Mouse (Mus musculus) embryonic fibroblast, embryonic 13.5 days (primary cell): ENCODE results near the gene Letmd1. TPM values are rescaled to one million over a fixed set of nuclear protein-coding genes. Genes with fewer than 3 reads are reported as not detected.

Experiments used
- H3K27ac ChIP-seq: 2 replicates; pipeline ENCODE4 v1.5.1; 2012; ENCODE audit warnings: low read length, control low read depth, inconsistent platforms; ENCODE audit not compliant: insufficient read depth
- H3K4me1 ChIP-seq: 2 replicates; pipeline ENCODE4 v1.6.1; 2011; ENCODE audit warnings: low read length; ENCODE audit not compliant: control insufficient read depth, insufficient read depth
- H3K4me3 ChIP-seq: 2 replicates; pipeline ENCODE4 v1.5.1; 2011; ENCODE audit warnings: mild to moderate bottlenecking, control low read depth, low read length; ENCODE audit not compliant: insufficient read depth
- CTCF ChIP-seq: IDR thresholded peaks from 2 replicates; pipeline ENCODE4 v1.5.1; 2011; ENCODE audit warnings: mild to moderate bottlenecking, control low read depth, low read length, moderate library complexity, borderline replicate concordance; ENCODE audit not compliant: insufficient read depth
- POLR2A ChIP-seq: IDR thresholded peaks from 2 replicates; pipeline ENCODE4 v1.6.1; 2011; ENCODE audit warnings: low read depth, mild to moderate bottlenecking, control low read depth, low read length, moderate library complexity
- polyA plus RNA-seq: library from polyadenylated mRNA; stranded (reverse); fragments of >200 nt; gene quantifications from 2 replicates; pipeline ENCODE4 v1.2.4, GENCODE M21; 2011; ENCODE audit warnings: low read depth; ENCODE audit not compliant: missing spikeins, insufficient read length

Letmd1 gene
- polyA plus RNA-seq, 1 experiment: 27.4 TPM

DNA sequence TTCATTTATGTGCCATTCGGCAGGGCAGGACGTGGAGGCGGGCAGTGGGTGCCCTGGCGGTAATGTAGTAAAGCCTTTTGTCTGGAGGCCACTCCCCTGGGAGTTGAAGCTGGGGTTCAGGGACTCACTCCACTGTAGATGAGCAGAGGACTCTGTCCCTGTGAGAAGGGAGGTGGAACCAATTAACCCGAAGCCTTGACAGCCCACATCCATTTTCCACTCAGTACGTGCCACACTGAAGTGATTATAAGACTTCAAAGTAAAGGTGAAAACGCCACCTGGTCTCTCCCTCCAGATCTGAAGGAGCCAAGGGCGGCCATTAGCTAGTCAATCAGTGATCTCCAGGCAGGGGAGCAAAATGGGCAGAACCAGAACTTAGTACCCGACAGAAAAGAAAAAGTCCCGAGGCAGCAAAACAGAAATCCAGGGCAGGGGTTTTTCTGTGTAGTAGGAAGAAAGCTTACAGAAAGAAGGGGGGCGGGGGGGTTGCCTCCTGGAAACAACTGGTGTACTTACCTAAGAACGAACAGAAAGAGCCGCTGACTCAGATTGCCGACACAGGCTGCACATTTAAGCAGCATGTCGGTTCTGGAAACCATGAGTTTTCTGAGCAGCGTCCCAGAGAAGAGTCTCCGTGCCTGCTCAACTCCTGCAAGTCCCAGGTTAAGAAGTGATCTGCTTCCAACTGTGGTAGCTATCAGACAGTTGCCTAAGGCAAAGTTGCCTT is 44.3 kb upstream of the Letmd1 start, which contains the start of gene Slc11a2:
Slc11a2 (minus strand) TSS at position 677 of the 727 bp plus-strand sequence.
- peaks cover 12% of the 10 kb centered on the region for H3K4me1 ChIP-seq
- TF ChIP-seq CTCF (no peak), POLR2A (no peak)
- H3K4me3 ChIP-seq: peak within 1 kb of the TSS; percentile 50
- H3K27ac ChIP-seq: no peak within 1 kb of the TSS

DNA sequence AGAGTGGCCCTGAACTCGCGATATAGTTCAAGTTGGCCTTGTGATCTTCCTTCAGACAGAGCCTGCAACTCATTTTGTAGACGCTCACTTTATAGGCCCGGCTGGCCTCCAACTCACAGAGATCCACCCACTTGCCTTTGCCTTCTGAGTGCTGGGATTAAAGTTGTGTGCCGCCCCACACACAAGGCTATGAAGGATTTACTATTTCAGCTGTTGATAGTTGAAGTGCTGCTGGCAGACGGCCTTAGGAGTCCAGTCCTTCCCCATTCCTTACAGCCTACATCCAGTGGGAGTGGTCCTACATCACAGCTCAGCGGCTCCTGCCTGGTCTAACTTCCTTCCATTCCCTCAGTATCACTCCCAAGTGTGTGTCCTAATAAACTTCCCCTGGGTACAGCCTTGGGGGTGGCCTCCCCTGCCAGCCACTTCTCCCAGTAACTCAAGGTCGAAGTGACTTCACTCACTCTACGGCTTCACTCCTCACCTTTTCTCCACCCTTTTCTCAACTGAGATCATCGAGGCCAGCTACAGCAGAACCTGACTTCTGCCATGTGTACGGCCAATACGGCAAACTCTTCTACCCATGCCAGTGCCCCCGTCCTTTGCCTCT is 40.4 kb upstream of the Letmd1 start:
- TF ChIP-seq CTCF: no peak
- no peaks in the 10 kb centered on the region for H3K4me1 ChIP-seq
- H3K27ac ChIP-seq: no peak overlapping the region
- H3K4me3 ChIP-seq: no peak overlapping the region

DNA sequence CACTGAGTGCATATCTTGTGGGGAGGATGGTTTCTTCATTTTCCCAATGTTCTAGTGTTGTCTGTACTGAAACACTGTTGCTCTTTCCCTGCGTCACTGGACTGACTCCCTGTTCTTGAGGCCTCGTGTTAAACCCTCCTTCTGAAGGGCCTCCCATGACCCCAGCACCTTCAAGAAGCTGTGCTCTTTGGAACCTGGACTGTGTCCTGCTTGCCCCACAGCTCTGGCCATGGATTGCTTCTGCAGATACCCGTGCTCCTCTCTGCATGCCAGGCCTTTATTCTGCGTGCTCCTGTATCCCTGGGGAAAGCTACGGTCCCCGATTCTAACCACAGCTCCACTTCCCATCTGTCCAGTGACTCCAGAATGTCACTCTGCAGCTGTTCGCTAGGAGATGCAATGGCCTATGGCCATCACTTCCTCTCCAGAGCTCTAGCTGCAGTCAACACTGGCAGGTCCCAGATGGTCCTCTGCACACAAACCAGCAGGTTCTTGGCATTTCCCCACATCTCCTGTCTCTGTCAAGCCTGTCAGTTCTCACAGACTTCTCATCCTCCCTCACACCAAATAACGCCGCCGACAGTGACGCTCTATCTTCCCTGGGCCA is 38.8 kb upstream of the Letmd1 start:
- no peak overlapping the region for H3K4me3 ChIP-seq
- H3K4me1 ChIP-seq: no peaks in the 10 kb centered on the region
- TF ChIP-seq CTCF (no peak), POLR2A (no peak)
- H3K27ac ChIP-seq: no peak overlapping the region

DNA sequence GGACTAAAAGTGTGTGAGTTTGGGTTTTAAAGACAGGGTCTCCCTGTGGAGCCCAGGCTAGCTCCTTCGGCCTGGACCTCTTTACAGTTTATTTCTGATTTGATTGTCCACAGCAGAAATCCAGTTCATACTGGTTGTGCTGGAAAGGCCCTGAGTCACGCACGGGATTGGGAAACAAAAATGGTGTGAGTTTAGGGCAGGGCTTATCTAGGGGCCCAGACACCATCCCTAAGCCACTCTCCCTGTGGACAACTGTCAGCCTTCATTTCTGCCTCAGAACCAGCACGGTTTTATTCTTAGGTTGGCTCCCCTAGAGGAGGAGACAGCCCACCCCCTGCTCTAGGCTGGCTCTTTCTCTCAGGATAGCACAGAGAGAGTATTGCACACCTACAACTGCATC is 35.6 kb upstream of the Letmd1 start:
- H3K4me3 ChIP-seq: no peak overlapping the region
- H3K4me1 ChIP-seq: no peaks in the 10 kb centered on the region
- no peak for TF ChIP-seq POLR2A
- no peak for TF ChIP-seq CTCF
- no peak overlapping the region for H3K27ac ChIP-seq

- H3K4me3 ChIP-seq: no peak overlapping the region
- no peak overlapping the region for H3K27ac ChIP-seq
- H3K4me1 ChIP-seq: no peaks in the 10 kb centered on the region
- TF ChIP-seq POLR2A (no peak), CTCF (no peak)
Observed at GRCm38 (mm10) chr15:100436112-100436511, 32.7 kb upstream of the Letmd1 start.

GRCm38 (mm10) chr15:100436518-100436917 is 32.3 kb upstream of the Letmd1 start:
- Histone ChIP-seq H3K4me3 (no peak overlapping the region), H3K4me1 (no peaks in the 10 kb centered on the region), H3K27ac (no peak overlapping the region)
- no peak for TF ChIP-seq CTCF
- TF ChIP-seq POLR2A: no peak

- Histone ChIP-seq H3K4me1 (no peaks in the 10 kb centered on the region), H3K27ac (peak overlapping the region; percentile 20; the same call in 1 of the 2 replicates), H3K4me3 (peak overlapping the region; percentile 51)
- peak; percentile 48 for TF ChIP-seq POLR2A
- no peak for TF ChIP-seq CTCF
Observed at GRCm38 (mm10) chr15:100443126-100443922, 25.5 kb upstream of the Letmd1 start.

DNA sequence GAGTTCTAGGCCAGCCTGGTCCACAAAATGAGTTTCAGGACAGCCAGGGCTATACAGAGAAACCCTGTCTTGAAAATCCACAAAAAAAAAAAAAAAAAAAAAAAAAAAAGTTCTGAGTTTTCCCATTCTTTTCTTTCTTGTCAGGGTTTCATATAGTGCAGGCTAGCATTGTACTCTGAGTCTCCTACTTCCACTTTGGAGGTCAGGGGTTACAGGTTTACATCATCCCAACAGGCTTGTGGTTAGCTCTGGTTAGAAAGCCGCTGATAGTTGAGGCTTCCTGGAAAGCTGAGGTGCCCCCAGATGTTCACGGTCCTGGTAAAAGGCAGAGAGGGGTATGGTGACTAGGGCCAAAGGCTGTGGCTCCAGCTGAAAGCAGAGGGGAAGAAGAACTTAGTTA is 21.9 kb upstream of the Letmd1 start:
- H3K27ac ChIP-seq: no peak overlapping the region
- H3K4me1 ChIP-seq: no peaks in the 10 kb centered on the region
- no peak overlapping the region for H3K4me3 ChIP-seq
- TF ChIP-seq CTCF (no peak), POLR2A (no peak)

DNA sequence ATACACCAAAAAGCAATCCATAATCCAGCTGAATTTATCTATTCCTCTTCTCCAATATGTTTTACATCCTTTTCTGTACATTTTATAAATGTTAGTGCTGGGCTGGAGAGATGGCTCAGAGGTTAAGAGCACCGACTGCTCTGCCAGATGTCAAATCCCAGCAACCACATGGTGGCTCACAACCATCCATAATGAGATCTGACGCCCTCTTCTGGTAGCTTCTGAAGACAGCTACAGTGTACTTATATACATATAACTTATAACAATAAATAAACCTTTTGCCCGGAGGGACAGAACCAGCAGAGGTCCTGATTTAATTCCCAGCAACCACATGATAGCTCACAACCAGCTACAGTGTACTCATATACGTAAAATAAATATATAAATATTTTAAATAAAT is 20.3 kb upstream of the Letmd1 start:
- Histone ChIP-seq H3K4me1 (no peaks in the 10 kb centered on the region), H3K4me3 (no peak overlapping the region), H3K27ac (no peak overlapping the region)
- TF ChIP-seq POLR2A: no peak
- TF ChIP-seq CTCF: no peak
